Mouse (Mus musculus): ENCODE results near the gene Prss57. TPM values are rescaled to one million over a fixed set of nuclear protein-coding genes. Genes with fewer than 3 reads are reported as not detected.

The Prss57 gene
- polyA plus RNA-seq, 3 experiments from 2014 or later, result 0.57 to 1.1 TPM; not detected in 1

GRCm38 (mm10) chr10:79754856-79755516 is 35.8 kb downstream of the Prss57 start, which contains the start of gene Fgf22:
Gene Fgf22 (plus strand): TSS chr10:79755076.
- no peak for ATAC-seq

- no peak for ATAC-seq
Observed at GRCm38 (mm10) chr10:79748496-79748895, 42.3 kb downstream of the Prss57 start.

GRCm38 (mm10) chr10:79746774-79747151 is 44.0 kb downstream of the Prss57 start:
- ATAC-seq, result no peak

- ATAC-seq, result peak; percentile 99
Observed at GRCm38 (mm10) chr10:79745898-79746773, 44.6 kb downstream of the Prss57 start, which contains the start of gene Polrmt. Gene Polrmt (minus strand): TSS chr10:79746581.

- no peak for ATAC-seq
Observed at GRCm38 (mm10) chr10:79745411-79745810, 45.4 kb downstream of the Prss57 start.

GRCm38 (mm10) chr10:79743650-79744365 is 47.0 kb downstream of the Prss57 start:
- ATAC-seq, result no peak

- ATAC-seq, result no peak
Observed at GRCm38 (mm10) chr10:79743161-79743560, 47.6 kb downstream of the Prss57 start.

- no peak for ATAC-seq
Observed at GRCm38 (mm10) chr10:79740863-79741262, 49.9 kb downstream of the Prss57 start.

GRCm38 (mm10) chr10:79739234-79739633 is 51.5 kb downstream of the Prss57 start:
- no peak for ATAC-seq

GRCm38 (mm10) chr10:79738259-79738658 is 52.5 kb downstream of the Prss57 start:
- no peak for ATAC-seq

- no peak for ATAC-seq
Observed at GRCm38 (mm10) chr10:79736706-79737105, 54.1 kb downstream of the Prss57 start.

GRCm38 (mm10) chr10:79735361-79735760 is 55.4 kb downstream of the Prss57 start:
- no peak for ATAC-seq

GRCm38 (mm10) chr10:79733847-79734246 is 56.9 kb downstream of the Prss57 start:
- no peak for ATAC-seq

- ATAC-seq, result no peak
Observed at GRCm38 (mm10) chr10:79732500-79732899, 58.3 kb downstream of the Prss57 start.

Other genes with a start within 250 kb of the Prss57 start
- gene Mier2, start 235.8 kb downstream of the Prss57 start, polyA plus RNA-seq (2017; shearing (Covaris generic)), result 10 to 100 TPM; 11.6 to 15.0 (median 13.1) TPM
- not detected for gene Theg, start 203.6 kb downstream of the Prss57 start, polyA plus RNA-seq (2017; shearing (Covaris generic))
- gene C2cd4c, start 176.9 kb downstream of the Prss57 start, polyA plus RNA-seq (2017; shearing (Covaris generic)), result not detected
- gene Shc2, start 153.0 kb downstream of the Prss57 start, polyA plus RNA-seq (2017; shearing (Covaris generic)), result not detected
- not detected for gene Odf3l2, start 145.2 kb downstream of the Prss57 start, polyA plus RNA-seq (2017; shearing (Covaris generic))
- not detected for gene Madcam1, start 126.4 kb downstream of the Prss57 start, polyA plus RNA-seq (2017; shearing (Covaris generic))
- 10 to 100 TPM; 15.9 to 25.7 (median 17.5) TPM for gene Tpgs1, start 121.6 kb downstream of the Prss57 start, polyA plus RNA-seq (2017; shearing (Covaris generic))
- 10 to 100 TPM; 13.9 to 26.7 (median 20.5) TPM for gene Cdc34, start 108.8 kb downstream of the Prss57 start, polyA plus RNA-seq (2017; shearing (Covaris generic))
- 1 to 10 TPM in 1 of 3 experiments, under 1 TPM in 2; 0.62 to 3.2 (median 0.94) TPM for gene Gzmm, start 101.9 kb downstream of the Prss57 start, polyA plus RNA-seq (2017; shearing (Covaris generic))
- 100 to 1,000 TPM; 116 to 152 (median 121) TPM for gene Bsg, start 86.5 kb downstream of the Prss57 start, polyA plus RNA-seq (2017; shearing (Covaris generic))
- not detected for gene Hcn2, start 74.3 kb downstream of the Prss57 start, polyA plus RNA-seq (2017; shearing (Covaris generic))
- 10 to 100 TPM; 10.6 to 19.2 (median 17.1) TPM for gene Polrmt, start 44.4 kb downstream of the Prss57 start, polyA plus RNA-seq (2017; shearing (Covaris generic))
- gene Fgf22, start 35.9 kb downstream of the Prss57 start, polyA plus RNA-seq (2017; shearing (Covaris generic)), result under 1 TPM in 1 of 3 experiments, not detected in 2; 0.24 TPM
- gene Rnf126, start 24.0 kb downstream of the Prss57 start, polyA plus RNA-seq (2017; shearing (Covaris generic)), result 1 to 10 TPM; 2.1 to 2.8 (median 2.7) TPM
- 1 to 10 TPM in 1 of 3 experiments, under 1 TPM in 1, not detected in 1; 0.21 to 1.2 TPM for gene Fstl3, start 13.7 kb downstream of the Prss57 start, polyA plus RNA-seq (2017; shearing (Covaris generic))
- under 1 TPM in 1 of 3 experiments, not detected in 2; 0.43 TPM for gene Palm, start 2.6 kb upstream of the Prss57 start, polyA plus RNA-seq (2017; shearing (Covaris generic))
- not detected for gene Misp, start 30.0 kb upstream of the Prss57 start, polyA plus RNA-seq (2017; shearing (Covaris generic))
- 100 to 1,000 TPM in 2 of 3 experiments, 10 to 100 TPM in 1; 97.4 to 169 (median 149) TPM for gene Ptbp1, start 63.5 kb upstream of the Prss57 start, polyA plus RNA-seq (2017; shearing (Covaris generic))
- not detected for gene Prtn3, start 83.5 kb upstream of the Prss57 start, polyA plus RNA-seq (2017; shearing (Covaris generic))
- gene Plppr3, start 83.7 kb upstream of the Prss57 start, polyA plus RNA-seq (2017; shearing (Covaris generic)), result 1 to 10 TPM; 1.6 to 3.3 (median 2.2) TPM
- gene Elane, start 95.3 kb upstream of the Prss57 start, polyA plus RNA-seq (2017; shearing (Covaris generic)), result not detected
- gene Cfd, start 99.9 kb upstream of the Prss57 start, polyA plus RNA-seq (2017; shearing (Covaris generic)), result not detected
- 1 to 10 TPM; 5.7 to 7.9 (median 7.1) TPM for gene Med16, start 118.0 kb upstream of the Prss57 start, polyA plus RNA-seq (2017; shearing (Covaris generic))
- 1 to 10 TPM in 1 of 3 experiments, not detected in 2; 5.5 TPM for gene Gm26602, start 119.9 kb upstream of the Prss57 start, polyA plus RNA-seq (2017; shearing (Covaris generic))
- gene Kiss1r, start 126.0 kb upstream of the Prss57 start, polyA plus RNA-seq (2017; shearing (Covaris generic)), result not detected
- gene R3hdm4, start 130.2 kb upstream of the Prss57 start, polyA plus RNA-seq (2017; shearing (Covaris generic)), result 100 to 1,000 TPM in 1 of 3 experiments, 10 to 100 TPM in 2; 96.5 to 106 (median 96.9) TPM
- gene Arid3a, start 136.1 kb upstream of the Prss57 start, polyA plus RNA-seq (2017; shearing (Covaris generic)), result 1 to 10 TPM; 2.1 to 3.5 (median 2.4) TPM
- gene Wdr18, start 169.2 kb upstream of the Prss57 start, polyA plus RNA-seq (2017; shearing (Covaris generic)), result 10 to 100 TPM; 66.6 to 85.2 (median 74.2) TPM
- gene Grin3b, start 179.8 kb upstream of the Prss57 start, polyA plus RNA-seq (2017; shearing (Covaris generic)), result under 1 TPM in 2 of 3 experiments, not detected in 1; 0.16 to 0.20 TPM
- gene Tmem259, start 193.4 kb upstream of the Prss57 start, polyA plus RNA-seq (2017; shearing (Covaris generic)), result 1 to 10 TPM; 2.0 to 2.5 (median 2.0) TPM
- gene Cnn2, start 197.6 kb upstream of the Prss57 start, polyA plus RNA-seq (2017; shearing (Covaris generic)), result 100 to 1,000 TPM; 672 to 989 (median 979) TPM
- 10 to 100 TPM; 10.7 to 14.2 (median 13.3) TPM for gene Abca7, start 205.5 kb upstream of the Prss57 start, polyA plus RNA-seq (2017; shearing (Covaris generic))
- gene Arhgap45, start 225.7 kb upstream of the Prss57 start, polyA plus RNA-seq (2017; shearing (Covaris generic)), result 100 to 1,000 TPM; 242 to 254 (median 251) TPM
- gene Polr2e, start 248.8 kb upstream of the Prss57 start, polyA plus RNA-seq (2017; shearing (Covaris generic)), result 100 to 1,000 TPM; 137 to 227 (median 211) TPM

Measured in inflammation-experienced regulatory T-cells, adult 6 months (primary cell).